Mouse (Mus musculus): ENCODE data around the gene Fbf1. TPM values are rescaled to one million over a fixed set of nuclear protein-coding genes. Genes with fewer than 3 reads are reported as not detected.
A peak's percentile ranks its signal among the peaks of the same experiment; 100 is the strongest.

The Fbf1 gene
- total and polyA plus RNA-seq, 2 experiments from 2014 or later: 35.3 to 68.1 TPM

DNA sequence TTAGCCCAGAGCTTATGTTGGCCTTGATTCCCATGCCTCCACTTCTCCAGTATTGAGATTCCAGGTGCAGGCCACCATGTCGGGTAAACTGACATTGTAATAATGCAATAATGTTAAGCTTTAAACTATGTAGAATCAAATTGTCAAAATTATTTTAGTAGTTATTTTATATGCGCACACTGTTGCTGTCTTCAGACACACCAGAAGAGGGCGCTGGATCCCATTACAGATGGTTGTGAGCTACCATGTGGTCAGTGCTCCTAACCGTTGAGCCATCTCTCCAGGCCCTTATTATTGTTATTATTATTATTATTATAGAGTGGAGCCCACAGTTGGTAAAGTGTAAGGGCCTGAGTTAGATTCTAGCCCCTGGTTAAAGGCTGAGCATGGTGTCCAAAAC lies 56.9 kb downstream of the Fbf1 start:
- TF ChIP-seq CTCF (IDR thresholded peaks at IDR 0.05; ENCODE audit: low read depth): peak; percentile 32
- H3K27me3 ChIP-seq (ENCODE audit: insufficient read depth, low read length): peaks cover 33% of the 10 kb centered on the region
- H3K9ac ChIP-seq (replicated peaks; ENCODE audit: low read length): no peak overlapping the region
- no peak overlapping the region for H3K27ac ChIP-seq
- H3K4me2 ChIP-seq (ENCODE audit: low read depth, low read length): no peak overlapping the region
- no peak for ATAC-seq
- DNase-seq (ENCODE audit: low spot score): no peak
- H3K4me3 ChIP-seq (ENCODE audit: low read length): no peak overlapping the region
- WGBS: 77% methylated on average over 4 of the region's 4 CpGs
- H3K9me3 ChIP-seq (ENCODE audit: low read length): no peaks in the 10 kb centered on the region
- 0 out of 2 replicates have a peak, but pooled peaks cover 9% of the 10 kb centered on the region for H3K4me1 ChIP-seq (ENCODE audit: insufficient read depth, low read length)
- no peaks in the 10 kb centered on the region for H3K36me3 ChIP-seq (ENCODE audit: insufficient read depth, low read length)

DNA sequence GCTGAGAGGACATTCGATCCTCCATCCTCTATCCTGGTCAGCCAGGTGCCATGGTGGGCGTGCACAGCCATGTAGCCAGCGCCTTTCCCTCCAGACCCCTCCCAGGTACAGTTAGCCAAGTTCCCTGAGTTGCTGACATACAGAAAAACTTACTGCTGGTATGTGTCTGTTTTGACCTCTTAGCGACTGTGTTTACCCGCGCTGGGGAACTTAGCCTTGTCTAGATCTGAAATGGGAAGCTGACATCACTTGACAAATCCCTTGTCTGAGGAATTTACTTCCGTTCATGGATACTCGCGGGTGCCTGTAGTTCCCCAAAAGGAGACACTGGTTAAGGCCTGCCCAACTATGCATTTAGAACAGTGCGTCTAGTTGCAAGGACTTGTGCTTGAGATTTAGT lies 57.4 kb downstream of the Fbf1 start:
- ATAC-seq: no peak
- TF ChIP-seq CTCF (IDR thresholded peaks at IDR 0.05; ENCODE audit: low read depth): no peak
- H3K9ac ChIP-seq (replicated peaks; ENCODE audit: low read length): no peak overlapping the region; the same call in 1 of the 2 replicates
- H3K27me3 ChIP-seq (ENCODE audit: insufficient read depth, low read length): peaks cover 33% of the 10 kb centered on the region
- no peaks in the 10 kb centered on the region for H3K9me3 ChIP-seq (ENCODE audit: low read length)
- 0 out of 2 replicates have a peak, but pooled peaks cover 9% of the 10 kb centered on the region for H3K4me1 ChIP-seq (ENCODE audit: insufficient read depth, low read length)
- peak overlapping the region; percentile 59 for H3K4me2 ChIP-seq (ENCODE audit: low read depth, low read length)
- 0 out of 2 replicates have a peak overlapping the region, but pooled peaks have one; percentile 22 for H3K27ac ChIP-seq
- H3K36me3 ChIP-seq (ENCODE audit: insufficient read depth, low read length): no peaks in the 10 kb centered on the region
- H3K4me3 ChIP-seq (ENCODE audit: low read length): peak overlapping the region; percentile 41
- WGBS: 31% methylated on average over 10 of the region's 10 CpGs
- no peak for DNase-seq (ENCODE audit: low spot score)

DNA sequence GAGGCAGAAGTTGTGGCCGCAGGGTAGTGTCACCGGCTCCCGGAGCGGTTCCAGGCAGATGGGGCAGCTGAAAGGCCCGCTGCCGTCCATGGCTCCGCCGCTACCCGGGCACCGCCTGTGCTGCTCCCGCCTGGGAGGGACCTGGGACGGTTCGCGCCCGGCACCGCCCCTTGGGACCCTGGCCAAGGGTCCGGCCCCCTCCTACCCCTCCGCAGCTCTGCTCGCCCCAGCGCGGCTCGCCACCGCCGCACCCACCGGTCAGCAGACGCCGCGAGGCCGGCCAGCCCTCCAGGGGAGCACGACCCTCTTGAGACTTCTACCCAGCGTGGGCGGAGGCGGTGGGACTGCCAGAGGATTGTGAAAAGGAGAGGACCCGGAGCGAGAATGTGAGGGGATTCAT lies 57.8 kb downstream of the Fbf1 start:
- Histone ChIP-seq H3K27me3 (ENCODE audit: insufficient read depth, low read length) (peaks cover 33% of the 10 kb centered on the region), H3K27ac (0 out of 2 replicates have a peak overlapping the region, but pooled peaks have one; percentile 22), H3K4me2 (ENCODE audit: low read depth, low read length) (peak overlapping the region; percentile 59), H3K9ac (replicated peaks; ENCODE audit: low read length) (peak overlapping the region; percentile 18; the same call in 1 of the 2 replicates), H3K36me3 (ENCODE audit: insufficient read depth, low read length) (no peaks in the 10 kb centered on the region), H3K4me3 (ENCODE audit: low read length) (peak overlapping the region; percentile 41), H3K9me3 (ENCODE audit: low read length) (no peaks in the 10 kb centered on the region), H3K4me1 (ENCODE audit: insufficient read depth, low read length) (0 out of 2 replicates have a peak, but pooled peaks cover 9% of the 10 kb centered on the region)
- no peak for TF ChIP-seq CTCF (IDR thresholded peaks at IDR 0.05; ENCODE audit: low read depth)
- no peak; the same call in 1 of the 2 replicates for ATAC-seq
- 3% methylated on average over 34 of the region's 35 CpGs for WGBS
- peak; percentile 41 for DNase-seq (ENCODE audit: low spot score)

DNA sequence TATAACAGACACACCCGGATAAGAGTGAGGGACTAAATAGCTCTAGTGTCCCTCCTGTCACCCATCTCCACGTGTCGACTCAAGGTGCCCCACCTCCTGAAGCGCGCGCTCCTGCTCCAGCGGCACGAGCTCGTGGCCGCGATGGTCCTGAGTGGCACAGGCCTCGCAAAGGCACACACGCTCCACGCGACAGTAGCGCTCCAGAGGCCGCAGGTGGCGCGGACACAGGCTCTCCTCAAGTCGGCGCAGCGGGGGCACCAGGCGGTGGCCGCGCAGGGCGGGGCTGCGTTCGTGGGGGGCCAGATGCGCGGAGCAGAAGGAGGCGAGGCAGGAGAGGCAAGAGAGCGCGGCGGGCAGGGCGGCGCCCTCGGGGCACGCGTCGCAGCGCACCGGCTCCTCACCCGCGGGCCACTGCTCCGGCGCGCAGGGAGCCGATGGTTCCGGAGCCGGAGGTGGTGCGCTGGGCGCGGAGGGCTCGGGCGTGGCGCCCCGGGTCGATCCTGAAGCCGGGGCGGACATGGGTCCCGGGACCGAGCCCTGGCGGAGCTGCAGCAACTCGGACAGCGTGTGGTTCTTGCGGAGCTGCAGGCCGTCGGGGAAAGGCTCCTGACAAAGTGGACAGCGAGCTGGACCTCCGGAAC lies 58.4 kb downstream of the Fbf1 start:
- ATAC-seq: 0 out of 2 replicates have a peak, but pooled peaks have one; percentile 22
- no peaks in the 10 kb centered on the region for H3K9me3 ChIP-seq (ENCODE audit: low read length)
- H3K4me2 ChIP-seq (ENCODE audit: low read depth, low read length): peak overlapping the region; percentile 59
- peaks cover 33% of the 10 kb centered on the region for H3K27me3 ChIP-seq (ENCODE audit: insufficient read depth, low read length)
- DNase-seq (ENCODE audit: low spot score): no peak
- H3K4me3 ChIP-seq (ENCODE audit: low read length): peak overlapping the region; percentile 41
- TF ChIP-seq CTCF (IDR thresholded peaks at IDR 0.05; ENCODE audit: low read depth): no peak
- no peaks in the 10 kb centered on the region for H3K36me3 ChIP-seq (ENCODE audit: insufficient read depth, low read length)
- 0 out of 2 replicates have a peak, but pooled peaks cover 9% of the 10 kb centered on the region for H3K4me1 ChIP-seq (ENCODE audit: insufficient read depth, low read length)
- H3K27ac ChIP-seq: 0 out of 2 replicates have a peak overlapping the region, but pooled peaks have one; percentile 22
- 2% methylated on average over 66 of the region's 70 CpGs for WGBS
- peak overlapping the region; percentile 18; the same call in 1 of the 2 replicates for H3K9ac ChIP-seq (replicated peaks; ENCODE audit: low read length)

DNA sequence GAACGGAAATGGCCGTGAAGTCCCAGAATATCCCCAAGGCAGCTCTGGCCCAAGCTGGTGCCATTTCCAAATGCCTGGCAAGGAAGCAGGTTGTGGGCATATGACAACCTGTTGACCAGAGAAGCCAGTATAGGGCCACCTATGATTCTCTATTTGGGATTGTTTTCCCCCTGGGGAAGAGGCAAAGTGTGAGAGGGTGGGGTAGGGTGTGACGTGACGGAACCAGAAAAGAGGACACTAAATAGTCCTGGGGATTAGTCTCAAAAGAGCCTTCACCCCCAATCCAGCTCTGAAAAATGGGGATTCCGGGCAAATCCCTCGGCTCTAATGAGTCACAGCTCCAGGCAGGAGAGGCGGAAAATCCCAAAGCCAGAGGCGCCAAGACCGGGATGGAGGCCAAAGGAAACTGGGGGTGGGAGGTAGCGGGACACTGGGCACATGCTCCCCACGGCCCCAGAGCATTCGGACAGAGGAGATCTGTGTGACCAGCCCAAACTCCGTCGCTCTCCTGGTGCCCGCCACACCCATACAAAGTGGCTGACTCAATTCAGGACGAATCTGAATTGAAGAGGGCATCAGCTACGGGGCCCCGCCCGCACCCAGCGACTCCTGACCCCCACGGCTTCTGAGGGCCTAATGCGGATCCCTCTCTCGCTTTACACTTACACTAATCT lies 59.4 kb downstream of the Fbf1 start:
- no peak for DNase-seq (ENCODE audit: low spot score)
- H3K27ac ChIP-seq: no peak overlapping the region
- H3K4me2 ChIP-seq (ENCODE audit: low read depth, low read length): peak overlapping the region; percentile 59
- H3K27me3 ChIP-seq (ENCODE audit: insufficient read depth, low read length): peaks cover 33% of the 10 kb centered on the region
- 2% methylated on average over 23 of the region's 23 CpGs for WGBS
- no peaks in the 10 kb centered on the region for H3K9me3 ChIP-seq (ENCODE audit: low read length)
- peak overlapping the region; percentile 41 for H3K4me3 ChIP-seq (ENCODE audit: low read length)
- H3K36me3 ChIP-seq (ENCODE audit: insufficient read depth, low read length): no peaks in the 10 kb centered on the region
- no peak overlapping the region for H3K9ac ChIP-seq (replicated peaks; ENCODE audit: low read length)
- peak; percentile 25; the same call in 1 of the 2 replicates for ATAC-seq
- 0 out of 2 replicates have a peak, but pooled peaks cover 15% of the 10 kb centered on the region for H3K4me1 ChIP-seq (ENCODE audit: insufficient read depth, low read length)
- no peak for TF ChIP-seq CTCF (IDR thresholded peaks at IDR 0.05; ENCODE audit: low read depth)

DNA sequence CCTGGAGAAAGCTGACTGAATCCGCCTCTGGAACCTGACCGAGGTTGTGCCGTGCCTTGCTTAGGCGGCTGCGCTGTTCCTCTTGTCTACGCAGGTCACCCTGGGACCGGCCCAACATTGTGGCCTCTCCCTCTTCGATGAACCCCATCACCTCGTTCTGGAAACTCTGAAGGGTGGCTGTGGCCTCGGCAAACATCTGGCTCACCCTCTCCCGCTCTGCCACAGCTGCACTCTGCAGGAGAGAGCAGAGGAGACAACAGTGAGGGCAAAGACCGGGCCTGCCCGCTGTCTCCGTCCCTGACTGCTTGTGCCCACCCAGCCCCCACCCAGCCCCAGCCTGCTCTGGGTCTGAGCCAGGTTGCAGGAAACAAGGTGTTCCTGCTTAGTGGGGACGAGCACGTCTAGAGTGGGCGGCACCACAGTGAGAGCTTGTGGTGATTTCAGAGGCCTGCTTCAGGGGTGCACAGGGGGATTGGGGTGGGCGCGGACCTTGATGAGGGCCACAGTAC lies 60.1 kb downstream of the Fbf1 start:
- no peak for TF ChIP-seq CTCF (IDR thresholded peaks at IDR 0.05; ENCODE audit: low read depth)
- H3K4me1 ChIP-seq (ENCODE audit: insufficient read depth, low read length): 0 out of 2 replicates have a peak, but pooled peaks cover 15% of the 10 kb centered on the region
- 16% methylated on average over 19 of the region's 19 CpGs for WGBS
- DNase-seq (ENCODE audit: low spot score) (no peak), ATAC-seq (no peak; the same call in 1 of the 2 replicates)
- H3K36me3 ChIP-seq (ENCODE audit: insufficient read depth, low read length): no peaks in the 10 kb centered on the region
- peak overlapping the region; percentile 59 for H3K4me2 ChIP-seq (ENCODE audit: low read depth, low read length)
- peaks cover 33% of the 10 kb centered on the region for H3K27me3 ChIP-seq (ENCODE audit: insufficient read depth, low read length)
- H3K27ac ChIP-seq: peak overlapping the region; percentile 12; the same call in 1 of the 2 replicates
- no peak overlapping the region for H3K9ac ChIP-seq (replicated peaks; ENCODE audit: low read length)
- H3K9me3 ChIP-seq (ENCODE audit: low read length): no peaks in the 10 kb centered on the region
- H3K4me3 ChIP-seq (ENCODE audit: low read length): no peak overlapping the region

Measured in hindbrain, postnatal 0 days (tissue).